Mouse (Mus musculus) heart, adult 11 months (tissue): ENCODE measurements around the gene Ndufs6.
A peak's percentile ranks its signal among the peaks of the same experiment; 100 is the strongest.

Experiments
- DNase-seq: peaks from one replicate; pipeline ENCODE4 v3.0.0; 2022

Gene Ndufs6

DNA sequence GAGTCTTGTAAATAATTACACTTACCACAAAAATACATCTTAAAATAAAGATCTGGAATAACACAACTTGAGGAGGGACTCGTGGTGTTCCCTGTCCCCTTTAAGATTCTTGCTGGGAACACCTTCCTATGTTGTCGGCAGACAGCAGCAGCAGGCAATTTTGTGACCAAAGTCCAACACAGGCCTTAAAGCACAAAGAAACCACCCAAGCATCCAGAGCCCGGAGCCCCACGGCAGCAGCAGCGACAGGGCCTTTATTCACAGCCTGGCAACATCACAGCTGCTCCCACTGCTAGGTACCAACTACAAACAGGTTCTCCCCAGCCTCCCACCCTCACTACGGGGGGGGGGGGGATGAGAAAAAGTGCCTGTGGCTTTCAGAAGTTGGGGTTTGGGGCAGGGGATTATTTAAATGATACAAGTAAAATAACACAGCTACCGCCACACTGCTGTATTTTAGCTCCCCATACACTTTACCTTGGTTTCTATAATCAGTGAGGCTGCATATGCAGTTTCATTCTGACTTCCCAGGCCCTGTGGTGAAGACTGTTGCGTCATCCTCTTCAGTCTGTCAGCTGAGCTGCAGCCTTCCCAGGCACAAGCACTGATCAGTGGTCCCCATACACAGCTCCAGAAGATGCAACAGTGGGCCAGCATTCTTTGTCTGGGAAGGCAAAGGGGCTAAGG, 22.8 kb downstream of the Ndufs6 start:
- DNase-seq, result no peak

GRCm38 (mm10) chr13:73304729-73305128, 23.6 kb downstream of the Ndufs6 start:
- DNase-seq, result no peak

DNA sequence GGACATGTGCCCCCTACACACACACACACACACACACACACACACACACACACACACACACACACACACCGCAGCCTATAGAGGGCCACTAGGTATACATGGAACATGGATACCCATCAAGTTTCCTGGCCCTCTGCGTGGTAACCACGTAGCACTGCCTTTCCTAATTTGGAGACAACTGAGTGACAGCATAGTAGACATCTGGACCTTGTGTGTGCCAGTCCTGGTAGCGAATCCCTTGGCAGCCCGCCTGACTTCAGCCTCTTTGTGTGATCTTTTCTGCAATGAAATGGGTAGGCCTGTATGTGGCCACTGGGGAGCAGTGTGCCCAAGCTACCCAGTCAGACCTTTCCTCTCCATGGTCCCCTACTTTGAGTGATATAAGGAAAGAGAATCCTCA, 29.0 kb downstream of the Ndufs6 start:
- no peak for DNase-seq

DNA sequence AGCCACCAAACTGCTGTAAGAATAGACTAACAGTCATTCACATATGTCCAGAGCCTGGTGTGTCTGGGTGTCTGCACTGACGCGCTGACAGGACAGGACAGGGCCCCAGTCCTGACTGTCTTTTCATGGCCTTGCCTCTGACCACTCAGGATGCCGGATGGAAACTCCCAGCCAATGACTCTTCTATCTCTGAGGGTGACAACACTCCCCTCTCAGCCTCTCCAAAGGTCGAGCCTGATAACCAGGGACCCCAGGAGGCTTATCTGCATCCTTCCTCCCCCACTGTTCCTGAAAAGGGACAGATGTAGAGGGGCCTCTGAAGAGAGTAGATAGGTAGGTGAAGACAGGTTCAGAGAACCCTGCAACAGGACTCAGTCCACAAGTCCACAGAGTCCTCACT, 29.6 kb downstream of the Ndufs6 start:
- DNase-seq, result no peak

DNA sequence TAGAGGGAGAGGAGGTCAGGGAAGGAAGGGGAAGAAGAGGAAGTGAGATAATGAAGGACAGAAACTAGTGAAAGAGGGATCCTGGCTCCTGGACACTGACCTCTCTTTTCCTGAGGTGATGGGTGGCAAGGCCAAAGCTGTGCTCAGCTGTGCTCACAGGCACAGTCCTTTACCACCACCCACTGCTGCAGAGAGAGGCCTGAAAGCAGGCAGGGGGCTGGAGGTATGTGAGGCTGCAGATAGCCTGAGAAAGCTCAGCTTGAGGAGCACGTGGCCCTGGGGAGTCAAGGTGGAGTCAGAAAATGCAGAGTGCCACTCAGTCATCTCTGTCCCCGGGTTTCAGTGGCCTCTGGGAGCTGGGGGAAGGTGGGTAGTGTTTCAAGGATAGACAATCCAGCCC, 37.2 kb downstream of the Ndufs6 start:
- no peak for DNase-seq

DNA sequence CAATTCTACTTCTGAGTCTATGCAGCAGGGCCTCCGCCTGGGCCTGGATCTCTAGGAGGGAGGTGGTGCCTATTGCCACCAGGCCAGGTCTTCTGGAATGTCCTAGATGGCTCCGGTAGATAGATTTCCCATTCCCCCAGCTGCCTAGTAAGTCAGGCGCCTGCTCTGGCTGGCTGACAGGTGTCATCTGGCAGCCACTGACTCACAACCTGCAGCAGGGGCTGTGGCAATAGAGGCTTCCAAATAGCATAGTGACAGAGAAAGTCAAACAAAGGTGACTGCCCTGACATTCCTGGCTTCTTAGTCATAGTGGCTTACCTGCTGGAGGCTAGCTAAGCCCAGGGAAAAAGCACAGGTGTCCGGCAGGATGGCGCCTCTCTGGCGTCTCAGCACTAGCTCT, 38.1 kb downstream of the Ndufs6 start:
- DNase-seq, result peak; percentile 98

GRCm38 (mm10) chr13:73283534-73283933, 44.8 kb downstream of the Ndufs6 start:
- peak; percentile 91 for DNase-seq

- no peak for DNase-seq
Measured at GRCm38 (mm10) chr13:73282407-73282806, 45.9 kb downstream of the Ndufs6 start.

DNA sequence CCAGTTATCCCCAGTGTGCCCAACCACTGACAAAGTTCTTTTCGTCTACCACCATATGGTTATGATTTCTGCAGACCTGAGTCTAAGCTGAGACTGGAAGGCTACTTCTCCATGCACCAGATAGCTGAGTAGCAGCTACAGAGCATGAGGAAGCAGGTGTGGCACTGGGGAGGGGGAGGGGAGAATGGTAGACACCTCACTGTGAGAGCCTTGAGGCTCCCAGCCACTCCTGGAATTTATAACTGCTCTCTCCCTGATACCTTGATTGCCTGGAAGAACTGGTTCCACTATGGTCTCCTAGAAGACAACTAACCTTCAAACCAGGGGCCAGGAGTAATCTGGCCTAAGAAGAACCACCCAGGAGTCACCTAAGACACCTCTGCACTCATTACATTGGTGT, 49.1 kb downstream of the Ndufs6 start:
- DNase-seq, result no peak

GRCm38 (mm10) chr13:73277797-73278196, 50.5 kb downstream of the Ndufs6 start:
- DNase-seq, result no peak

- peak; percentile 92 for DNase-seq
Measured at GRCm38 (mm10) chr13:73277361-73277760, 51.0 kb downstream of the Ndufs6 start.

- DNase-seq, result no peak
Measured at GRCm38 (mm10) chr13:73273536-73273935, 54.8 kb downstream of the Ndufs6 start.

DNA sequence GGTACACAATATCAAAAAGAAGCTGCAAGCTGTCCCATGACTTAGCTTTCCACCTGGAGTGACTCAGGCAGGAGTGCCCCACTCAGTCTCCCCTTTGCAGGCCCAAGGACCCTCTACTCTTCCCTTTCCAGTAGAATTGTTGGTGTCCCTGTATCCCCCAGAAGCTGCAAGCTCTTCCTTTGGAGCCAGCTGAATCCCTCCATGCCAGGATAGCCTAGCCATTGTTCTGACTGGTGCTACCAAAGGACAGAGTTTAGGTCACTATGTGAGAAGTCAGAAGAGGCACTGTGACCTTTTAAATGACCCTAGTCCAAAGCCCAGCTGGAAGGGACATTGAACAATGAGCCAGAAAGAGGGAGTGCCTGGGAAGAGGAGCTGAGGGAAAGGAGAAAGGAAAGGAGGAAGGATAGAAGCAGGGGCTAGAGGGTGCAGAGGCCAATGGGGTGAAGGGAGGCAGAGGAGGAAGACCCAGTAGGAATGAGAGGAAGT, 55.5 kb downstream of the Ndufs6 start:
- no peak for DNase-seq

GRCm38 (mm10) chr13:73271336-73272242, 56.8 kb downstream of the Ndufs6 start:
- DNase-seq, result no peak

- DNase-seq, result no peak
Measured at GRCm38 (mm10) chr13:73270451-73271081, 57.8 kb downstream of the Ndufs6 start.

- DNase-seq, result no peak
Measured at GRCm38 (mm10) chr13:73269891-73270290, 58.5 kb downstream of the Ndufs6 start.
